Mouse (Mus musculus) bone marrow, adult 2 months (tissue): ENCODE data around the gene Itpk1.

Experiments used
- CTCF ChIP-seq: fragments of 200-500 bp; IDR thresholded peaks from 2 replicates; pipeline ENCODE4 v1.5.1; 2011; ENCODE audit warnings: low read length, control low read depth; ENCODE audit not compliant: control insufficient read depth, insufficient read depth
- POLR2A ChIP-seq: fragments of 200-500 bp; IDR thresholded peaks from 2 replicates; pipeline ENCODE4 v1.6.1; 2011; ENCODE audit warnings: low read depth, mild to moderate bottlenecking, control low read depth, low read length, borderline replicate concordance; ENCODE audit not compliant: control insufficient read depth

- TF ChIP-seq CTCF (no peak), POLR2A (no peak)
Measured at GRCm38 (mm10) chr12:102594627-102595026, 110.1 kb downstream of the Itpk1 start.
